Mouse (Mus musculus) midbrain, postnatal 0 days (tissue): ENCODE data around the gene Kctd8. TPM values are rescaled to one million over a fixed set of nuclear protein-coding genes. Genes with fewer than 3 reads are reported as not detected.
"Not testable (repeated sequence)": the region's sequence is repeated elsewhere in the genome, so short reads cannot be mapped to it uniquely, and the experiment has no call there.

Experiments used
- ATAC-seq: fragments of 200-750 bp; cut with Nextera tagmentation; 2 replicates; pipeline ENCODE4 v1.8.0; 2017; ENCODE audit warnings: moderate number of reproducible peaks, mild to moderate bottlenecking, moderate TSS enrichment, moderate library complexity; ENCODE audit not compliant: low FRiP score
- DNase-seq: peaks from one replicate; pipeline ENCODE4 v3.0.0-alpha.2; 2015; ENCODE audit warnings: low spot score
- H3K27ac ChIP-seq: fragments of 300-500 bp; sonication (generic); 2 replicates; pipeline ENCODE4 v1.5.1; 2014; ENCODE audit warnings: low read depth, mild to moderate bottlenecking, low read length, mixed read lengths
- H3K27me3 ChIP-seq: fragments of 300-500 bp; sonication (generic); 2 replicates; pipeline ENCODE4 v1.6.1; 2014; ENCODE audit warnings: low read length, control low read depth, mixed read lengths; ENCODE audit not compliant: insufficient read depth
- H3K36me3 ChIP-seq: fragments of 300-500 bp; sonication (generic); 2 replicates; pipeline ENCODE4 v1.6.1; 2014; ENCODE audit warnings: low read length, control low read depth, mixed read lengths; ENCODE audit not compliant: insufficient read depth
- H3K4me1 ChIP-seq: fragments of 300-500 bp; sonication (generic); 2 replicates; pipeline ENCODE4 v1.6.1; 2014; ENCODE audit warnings: mild to moderate bottlenecking, control low read depth, antibody characterized with exemption, low read length, mixed read lengths; ENCODE audit not compliant: insufficient read depth
- H3K4me2 ChIP-seq: fragments of 300-500 bp; sonication (generic); 2 replicates; pipeline ENCODE4 v1.6.1; 2014; ENCODE audit warnings: low read depth, mild to moderate bottlenecking, low read length, mixed read lengths; ENCODE audit not compliant: poor library complexity, severe bottlenecking
- H3K4me3 ChIP-seq: fragments of 300-500 bp; sonication (generic); 2 replicates; pipeline ENCODE4 v1.5.1; 2014; ENCODE audit warnings: low read depth, mild to moderate bottlenecking, low read length, moderate library complexity
- H3K9ac ChIP-seq: fragments of 300-500 bp; sonication (generic); replicated peaks from 2 replicates; pipeline ENCODE4 v1.6.1; 2014; ENCODE audit warnings: mild to moderate bottlenecking, low read length, moderate library complexity, mixed read lengths; ENCODE audit not compliant: poor library complexity, severe bottlenecking
- H3K9me3 ChIP-seq: fragments of 300-500 bp; sonication (generic); 2 replicates; pipeline ENCODE4 v1.6.1; 2016; ENCODE audit warnings: low read length, control low read depth
- CTCF ChIP-seq: IDR thresholded peaks from 2 replicates; pipeline ENCODE4 v1.5.1; 2016; ENCODE audit warnings: antibody characterized with exemption, mild to moderate bottlenecking
- WGBS: fragments of 180-500 bp; shearing (Covaris S2); extraction: QIAGEN DNeasy Blood & Tissue Kit; methylation state at CpG from one replicate; pipeline ENCODE4 v1.1.7; 2014; 5-methylcytosine and 5-hydroxymethylcytosine counted together
- polyA plus RNA-seq: library from polyadenylated mRNA; unstranded; fragments of >200 nt; fragmentation: Nextera tagmentation; extraction: Ambion mirVana; gene quantifications from 2 replicates; pipeline ENCODE4 v1.2.1, GENCODE M21; 2015
- total RNA-seq: library from RNA; depleted of rRNA; stranded (reverse); fragments of >200 nt; gene quantifications from 2 replicates; pipeline ENCODE4 v1.2.3, GENCODE M21; 2014

Gene Kctd8
- total and polyA plus RNA-seq, 2 experiments from 2014 or later: 32.8 to 57.3 TPM

GRCm38 (mm10) chr5:69284359-69284758 is 57.1 kb downstream of the Kctd8 start:
- 84% methylated on average over 6 of the region's 6 CpGs for WGBS
- ATAC-seq: no peak
- no peaks in the 10 kb centered on the region for H3K27me3 ChIP-seq
- H3K36me3 ChIP-seq: no peaks in the 10 kb centered on the region
- H3K4me1 ChIP-seq: no peaks in the 10 kb centered on the region
- TF ChIP-seq CTCF: no peak
- no peak overlapping the region for H3K4me3 ChIP-seq
- H3K27ac ChIP-seq: no peak overlapping the region
- H3K9me3 ChIP-seq: no peaks in the 10 kb centered on the region
- H3K4me2 ChIP-seq: no peak overlapping the region
- no peak for DNase-seq
- no peak overlapping the region for H3K9ac ChIP-seq

- Histone ChIP-seq H3K4me3 (no peak overlapping the region), H3K27ac (no peak overlapping the region), H3K4me2 (no peak overlapping the region), H3K4me1 (no peaks in the 10 kb centered on the region), H3K27me3 (no peaks in the 10 kb centered on the region), H3K9ac (no peak overlapping the region), H3K9me3 (no peaks in the 10 kb centered on the region), H3K36me3 (no peaks in the 10 kb centered on the region)
- 75% methylated on average over 2 of the region's 2 CpGs for WGBS
- no peak for TF ChIP-seq CTCF
- ATAC-seq (no peak), DNase-seq (no peak)
These were observed 89.1 kb downstream of the Kctd8 start for GRCm38 (mm10) chr5:69252366-69252765.

DNA sequence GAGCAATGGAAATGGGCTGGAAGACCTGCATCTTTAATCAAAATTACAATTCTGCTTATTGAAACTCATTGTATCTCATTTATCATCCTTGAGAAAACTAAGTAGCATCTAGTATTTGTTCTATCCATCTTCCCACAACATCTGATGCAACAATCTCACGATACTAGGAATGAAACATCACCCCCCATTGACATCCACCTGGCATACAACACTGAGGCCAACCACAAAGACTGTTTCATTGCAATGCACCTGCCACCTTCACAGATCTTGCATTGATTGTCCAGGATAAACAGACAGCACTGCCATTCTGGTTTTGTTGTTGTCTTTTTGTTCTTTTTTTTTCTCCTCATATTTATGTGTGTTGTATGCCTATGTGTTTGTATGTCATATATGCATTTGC is 99.5 kb downstream of the Kctd8 start:
- H3K9me3 ChIP-seq: no peaks in the 10 kb centered on the region
- 72% methylated on average over 1 of the region's 1 CpGs for WGBS
- DNase-seq (no peak), ATAC-seq (no peak)
- no peak overlapping the region for H3K4me2 ChIP-seq
- H3K4me3 ChIP-seq: no peak overlapping the region
- H3K9ac ChIP-seq: no peak overlapping the region
- no peak for TF ChIP-seq CTCF
- no peaks in the 10 kb centered on the region for H3K36me3 ChIP-seq
- H3K27ac ChIP-seq: no peak overlapping the region
- H3K27me3 ChIP-seq: no peaks in the 10 kb centered on the region
- no peaks in the 10 kb centered on the region for H3K4me1 ChIP-seq

GRCm38 (mm10) chr5:69233560-69233959 is 107.9 kb downstream of the Kctd8 start:
- DNase-seq: no peak
- no peak overlapping the region for H3K9ac ChIP-seq
- no peaks in the 10 kb centered on the region for H3K9me3 ChIP-seq
- no peak for ATAC-seq
- H3K4me3 ChIP-seq: no peak overlapping the region
- no peaks in the 10 kb centered on the region for H3K4me1 ChIP-seq
- TF ChIP-seq CTCF: no peak
- no peak overlapping the region for H3K27ac ChIP-seq
- no peak overlapping the region for H3K4me2 ChIP-seq
- H3K27me3 ChIP-seq: no peaks in the 10 kb centered on the region
- no peaks in the 10 kb centered on the region for H3K36me3 ChIP-seq
- 38% methylated on average over 4 of the region's 4 CpGs for WGBS

DNA sequence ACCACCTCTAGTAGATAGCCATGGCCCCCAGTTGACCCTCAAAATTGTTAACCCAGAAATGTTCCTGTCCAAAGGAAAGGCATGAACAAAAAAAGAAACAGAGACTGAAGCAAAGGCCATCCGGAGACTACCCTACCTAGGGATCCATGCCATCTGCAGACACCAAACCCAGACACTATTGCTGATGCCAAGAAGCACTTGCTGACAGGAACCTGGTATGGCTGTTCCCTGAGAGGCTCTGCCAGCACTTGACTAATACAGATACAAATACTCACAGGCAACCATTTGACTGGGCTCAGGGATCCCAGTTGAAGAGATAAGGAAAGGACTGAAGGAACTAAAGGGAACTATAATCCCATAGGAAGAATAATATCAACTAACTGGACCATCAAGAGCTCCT is 109.8 kb downstream of the Kctd8 start:
- not testable (repeated sequence) for H3K27me3 ChIP-seq, DNase-seq, H3K36me3 ChIP-seq, ATAC-seq, H3K9ac ChIP-seq, H3K4me2 ChIP-seq, H3K27ac ChIP-seq, H3K9me3 ChIP-seq, H3K4me1 ChIP-seq, H3K4me3 ChIP-seq
- 94% methylated on average over 1 of the region's 1 CpGs for WGBS

DNA sequence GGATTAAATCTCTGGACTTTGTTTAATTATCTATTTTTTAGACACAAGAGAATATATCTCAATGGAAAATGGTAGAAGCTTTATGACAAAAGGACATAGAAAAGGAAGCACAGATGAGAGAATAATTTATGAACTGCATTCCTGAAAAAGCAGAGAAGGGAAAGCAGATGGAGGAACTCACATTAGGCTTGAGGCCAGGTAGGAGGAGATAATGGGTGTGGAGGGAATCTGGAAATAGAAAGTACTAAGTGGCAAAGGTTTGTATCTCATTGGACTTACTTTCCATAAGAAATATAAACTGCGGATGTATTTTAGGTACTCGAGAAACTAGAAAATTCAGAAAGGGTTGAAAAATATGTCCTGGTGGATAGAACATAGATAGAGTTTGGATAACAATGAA is 114.3 kb downstream of the Kctd8 start:
- no peak overlapping the region for H3K9ac ChIP-seq
- H3K36me3 ChIP-seq: no peaks in the 10 kb centered on the region
- H3K9me3 ChIP-seq: no peaks in the 10 kb centered on the region
- no peak overlapping the region for H3K4me2 ChIP-seq
- no peak overlapping the region for H3K27ac ChIP-seq
- no peaks in the 10 kb centered on the region for H3K4me1 ChIP-seq
- no peak overlapping the region for H3K4me3 ChIP-seq
- H3K27me3 ChIP-seq: no peaks in the 10 kb centered on the region
- DNase-seq (no peak), ATAC-seq (no peak)
- TF ChIP-seq CTCF: no peak
- WGBS: 95% methylated on average over 2 of the region's 2 CpGs

DNA sequence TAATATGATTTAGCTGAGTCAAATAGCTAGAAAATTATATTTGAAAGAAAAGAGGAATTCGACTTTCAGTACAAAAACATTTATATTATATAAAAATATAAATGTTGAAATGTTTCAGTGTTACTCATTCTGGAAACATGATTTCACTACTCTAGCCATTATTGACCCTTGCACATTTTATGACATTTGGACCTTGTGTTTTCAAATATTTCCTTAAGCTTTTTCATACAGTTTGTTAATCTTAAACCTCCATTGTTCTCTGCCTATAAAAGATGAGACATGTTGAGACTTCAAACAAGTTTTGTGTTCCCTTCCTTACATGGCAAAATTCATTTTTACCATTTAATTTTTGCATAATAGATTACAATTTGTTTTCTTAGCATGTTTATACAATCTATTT is 118.9 kb downstream of the Kctd8 start:
- WGBS: 94% methylated on average over 1 of the region's 1 CpGs
- Histone ChIP-seq H3K9me3 (no peaks in the 10 kb centered on the region), H3K36me3 (no peaks in the 10 kb centered on the region), H3K9ac (no peak overlapping the region), H3K4me1 (no peaks in the 10 kb centered on the region), H3K27me3 (no peaks in the 10 kb centered on the region), H3K27ac (no peak overlapping the region), H3K4me3 (no peak overlapping the region), H3K4me2 (no peak overlapping the region)
- ATAC-seq: no peak
- no peak for DNase-seq
- no peak for TF ChIP-seq CTCF
